Mouse (Mus musculus): ENCODE data around the gene Ncstn. TPM values are rescaled to one million over a fixed set of nuclear protein-coding genes. Genes with fewer than 3 reads are reported as not detected.

Ncstn gene
- total RNA-seq, 2 experiments from 2014 or later, result 45.5 to 50.1 TPM

Other genes with a start within 250 kb of the Ncstn start
- gene Cd84, start 243.1 kb downstream of the Ncstn start, total RNA-seq (2021), result 1 to 10 TPM; 3.0 to 3.1 TPM
- under 1 TPM; 0.19 to 0.22 TPM for gene Gm10521, start 187.1 kb downstream of the Ncstn start, total RNA-seq (2021)
- under 1 TPM; 0.27 to 0.31 TPM for gene Slamf6, start 165.3 kb downstream of the Ncstn start, total RNA-seq (2021)
- 1 to 10 TPM; 2.3 to 3.1 TPM for gene Vangl2, start 54.4 kb downstream of the Ncstn start, total RNA-seq (2021)
- not detected for gene Nhlh1, start 25.2 kb downstream of the Ncstn start, total RNA-seq (2021)
- gene Copa, start 266 bp downstream of the Ncstn start, total RNA-seq (2021), result 100 to 1,000 TPM; 112 to 113 TPM
- 100 to 1,000 TPM; 125 to 136 TPM for gene Pex19, start 44.0 kb upstream of the Ncstn start, total RNA-seq (2021)
- gene Dcaf8, start 65.3 kb upstream of the Ncstn start, total RNA-seq (2021), result 100 to 1,000 TPM; 124 to 129 TPM
- 10 to 100 TPM; 59.1 to 65.0 TPM for gene Pea15a, start 124.0 kb upstream of the Ncstn start, total RNA-seq (2021)
- 1 to 10 TPM; 8.0 to 8.6 TPM for gene Casq1, start 137.1 kb upstream of the Ncstn start, total RNA-seq (2021)
- not detected for gene Atp1a4, start 175.6 kb upstream of the Ncstn start, total RNA-seq (2021)
- gene Igsf8, start 178.8 kb upstream of the Ncstn start, total RNA-seq (2021), result 10 to 100 TPM; 10.9 to 12.4 TPM
- gene Atp1a2, start 215.3 kb upstream of the Ncstn start, total RNA-seq (2021), result 100 to 1,000 TPM; 604 to 624 TPM
- gene Kcnj9, start 246.5 kb upstream of the Ncstn start, total RNA-seq (2021), result not detected

All from heart, postnatal 36 days (tissue).